Mouse (Mus musculus) common myeloid progenitor, adult 5-6 weeks (primary cell): Measurements from ENCODE around the gene Atrip. TPM values are rescaled to one million over a fixed set of nuclear protein-coding genes. Genes with fewer than 3 reads are reported as not detected.

Experiments used
- ATAC-seq: replicated peaks from 2 replicates; pipeline ENCODE4 v1.8.0; 2016; ENCODE audit warnings: low read depth, mild to moderate bottlenecking, moderate TSS enrichment, inconsistent platforms; ENCODE audit not compliant: poor library complexity, severe bottlenecking
- total RNA-seq: library from RNA; stranded (forward); fragments of 200-1000, 187-1606 nt; gene quantifications from 2 replicates; pipeline ENCODE4 v1.2.3, GENCODE M21; 2017

Atrip gene
- total RNA-seq, 1 experiment from 2014 or later = 22.5 TPM

- ATAC-seq = no peak
Observed at GRCm38 (mm10) chr9:109060184-109060897, 13.6 kb downstream of the Atrip start.

- ATAC-seq = peak; percentile 72
Observed at GRCm38 (mm10) chr9:109059136-109059903, 14.6 kb downstream of the Atrip start, which contains the start of gene Trex1. TSS of gene Trex1 (minus strand) at chr9:109059734.

- ATAC-seq = no peak
Observed at GRCm38 (mm10) chr9:109058006-109058765, 15.7 kb downstream of the Atrip start.

GRCm38 (mm10) chr9:109057543-109057942, 16.4 kb downstream of the Atrip start:
- ATAC-seq = peak; percentile 16; the same call in 1 of the 2 replicates

- no peak for ATAC-seq
Observed at GRCm38 (mm10) chr9:109056916-109057315, 17.0 kb downstream of the Atrip start.

- no peak for ATAC-seq
Observed at GRCm38 (mm10) chr9:109056081-109056690, 17.7 kb downstream of the Atrip start.

- no peak for ATAC-seq
Observed at GRCm38 (mm10) chr9:109055271-109056030, 18.5 kb downstream of the Atrip start.

GRCm38 (mm10) chr9:109054712-109055111, 19.2 kb downstream of the Atrip start:
- ATAC-seq = peak; percentile 69

GRCm38 (mm10) chr9:109053851-109054250, 20.1 kb downstream of the Atrip start:
- no peak for ATAC-seq

GRCm38 (mm10) chr9:109053366-109053765, 20.6 kb downstream of the Atrip start:
- no peak for ATAC-seq

- no peak for ATAC-seq
Observed at GRCm38 (mm10) chr9:109052490-109053260, 21.2 kb downstream of the Atrip start.

- ATAC-seq = peak; percentile 24
Observed at GRCm38 (mm10) chr9:109051651-109052489, 22.1 kb downstream of the Atrip start.

GRCm38 (mm10) chr9:109051011-109051501, 22.9 kb downstream of the Atrip start:
- no peak for ATAC-seq

GRCm38 (mm10) chr9:109050674-109050997, 23.3 kb downstream of the Atrip start:
- ATAC-seq = no peak

- ATAC-seq = no peak
Observed at GRCm38 (mm10) chr9:109049996-109050673, 23.8 kb downstream of the Atrip start.

- no peak for ATAC-seq
Observed at GRCm38 (mm10) chr9:109049316-109049715, 24.6 kb downstream of the Atrip start.

GRCm38 (mm10) chr9:109046306-109046705, 27.6 kb downstream of the Atrip start:
- ATAC-seq = peak; percentile 98
